26 mouse cellular contexts compared by ENCODE assay signal in genomic region chr13:73441032-73441431, GRCm38 (mm10). TPM values are rescaled to one million over a fixed set of nuclear protein-coding genes. Genes with fewer than 3 reads are reported as not detected.
DNase-seq lines count a peak whose midpoint lies in the region; ATAC-seq and TF ChIP-seq lines count a peak whose summit lies in the region.
"Had no signal": no experiment of that assay in that cellular context is flagged by ENCODE, and none has a peak within 500 bp of the region (broad histone marks: within the 10 kb centered on the region; RNA-seq: fewer than 3 reads in every experiment).

No protein-coding gene starts in this region.

- H3K27me3 ChIP-seq in heart, adult 2 months (ENCODE audit: control insufficient read depth, insufficient read depth, low read length) = no peaks in the 10 kb centered on the region
- 0 out of 2 replicates have a peak, but pooled peaks cover 5% of the 10 kb centered on the region for H3K27me3 ChIP-seq in heart, embryonic 12.5 days (replicated peaks)
- no peaks in the 10 kb centered on the region for H3K27me3 ChIP-seq in liver, embryonic 11.5 days (replicated peaks; ENCODE audit: control insufficient read depth, insufficient read depth, low read length)
- H3K27me3 ChIP-seq in liver, embryonic 13.5 days = no peaks in the 10 kb centered on the region
- no peaks in the 10 kb centered on the region for H3K27me3 ChIP-seq in hindbrain, embryonic 10.5 days (ENCODE audit: insufficient read depth, poor library complexity, severe bottlenecking)
- H3K27me3 ChIP-seq: embryonic facial prominence, embryonic 13.5 days; heart, embryonic 15.5 days; limb, embryonic 15.5 days; neural tube, embryonic 13.5 days; stomach, embryonic 15.5 days had no signal

- no peak overlapping the region for H3K4me2 ChIP-seq in heart, embryonic 12.5 days
- no peak overlapping the region for H3K4me2 ChIP-seq in liver, embryonic 11.5 days
- H3K4me2 ChIP-seq in liver, embryonic 13.5 days = no peak overlapping the region
- H3K4me2 ChIP-seq: embryonic facial prominence, embryonic 13.5 days; forebrain, embryonic 12.5 days; heart, embryonic 15.5 days; limb, embryonic 15.5 days; neural tube, embryonic 13.5 days; stomach, embryonic 15.5 days had no signal

- H3K79me2 ChIP-seq in heart, adult 2 months (replicated peaks; ENCODE audit: control insufficient read depth, insufficient read depth, low read length) = no peaks in the 10 kb centered on the region

- intact Hi-C loops in heart, adult 2 months (cut with DNase I) = no loop called here
- intact Hi-C loops in left cerebral cortex, postnatal 36 days (cut with DNase I) = no loop called here

- peak; percentile 72; the same call in 1 of the 2 replicates for TF ChIP-seq EP300 in heart, adult 2 months (IDR thresholded peaks at IDR 0.05; ENCODE audit: insufficient read depth, low read depth, low read length)

- no peak overlapping the region for H3K9ac ChIP-seq in heart, adult 2 months (ENCODE audit: low read depth, low read length)
- H3K9ac ChIP-seq in heart, embryonic 12.5 days = no peak overlapping the region
- no peak overlapping the region for H3K9ac ChIP-seq in liver, embryonic 11.5 days (ENCODE audit: low read depth, low read length)
- H3K9ac ChIP-seq in liver, embryonic 13.5 days = peak overlapping the region; percentile 44
- H3K9ac ChIP-seq: embryonic facial prominence, embryonic 13.5 days; forebrain, embryonic 12.5 days; heart, embryonic 15.5 days; limb, embryonic 15.5 days; neural tube, embryonic 13.5 days; stomach, embryonic 15.5 days had no signal

- peak in 1 of 2 experiments; percentile 25 for DNase-seq in heart, adult 2 months
- no peak for DNase-seq in liver, embryonic 11.5 days (ENCODE audit: low spot score)
- DNase-seq in liver = no peak
- no peak for DNase-seq in liver, embryonic 13.5 days
- peak; percentile 81 for DNase-seq in lung, postnatal 36 days
- no peak for DNase-seq in left cerebral cortex, postnatal 36 days (ENCODE audit: low spot score in 2 of 2)
- DNase-seq in hindbrain, embryonic 10.5 days (ENCODE audit: low spot score) = no peak
- DNase-seq: adrenal gland, postnatal 14 days; cerebellum, adult 2 months; cerebellum, postnatal 25 days; embryo, embryonic 11 days; left cerebral cortex, postnatal 4 days; thymus, postnatal 25 days had no signal

- H3K27ac ChIP-seq in heart, adult 2 months = peak overlapping the region; percentile 83
- H3K27ac ChIP-seq in heart, embryonic 12.5 days (ENCODE audit: poor library complexity, severe bottlenecking) = no peak overlapping the region
- H3K27ac ChIP-seq in liver, embryonic 11.5 days (ENCODE audit: low read depth, low read length) = 0 out of 2 replicates have a peak overlapping the region, but pooled peaks have one; percentile 26
- H3K27ac ChIP-seq in liver, embryonic 13.5 days = peak overlapping the region; percentile 99
- no peak overlapping the region for H3K27ac ChIP-seq in hindbrain, embryonic 10.5 days
- H3K27ac ChIP-seq: embryonic facial prominence, embryonic 13.5 days; forebrain, embryonic 12.5 days; heart, embryonic 15.5 days; left cerebral cortex, adult 2 months; limb, embryonic 15.5 days; midbrain, embryonic 10.5 days; neural tube, embryonic 13.5 days; stomach, embryonic 15.5 days had no signal

- no peaks in the 10 kb centered on the region for H3K36me3 ChIP-seq in heart, adult 2 months (ENCODE audit: control insufficient read depth, insufficient read depth, low read length)
- no peaks in the 10 kb centered on the region for H3K36me3 ChIP-seq in heart, embryonic 12.5 days
- no peaks in the 10 kb centered on the region for H3K36me3 ChIP-seq in liver, embryonic 11.5 days (ENCODE audit: control insufficient read depth, insufficient read depth, low read length)
- H3K36me3 ChIP-seq in liver, embryonic 13.5 days = no peaks in the 10 kb centered on the region
- no peaks in the 10 kb centered on the region for H3K36me3 ChIP-seq in hindbrain, embryonic 10.5 days
- H3K36me3 ChIP-seq: embryonic facial prominence, embryonic 13.5 days; forebrain, embryonic 12.5 days; heart, embryonic 15.5 days; limb, embryonic 15.5 days; midbrain, embryonic 10.5 days; neural tube, embryonic 13.5 days; stomach, embryonic 15.5 days had no signal

- 0 out of 2 replicates have a peak, but pooled peaks have one; percentile 16 for TF ChIP-seq CTCF in heart, adult 2 months (IDR thresholded peaks at IDR 0.05)

- 70% methylated on average over 4 of the region's 4 CpGs for WGBS in heart, adult 2 months
- WGBS in heart, embryonic 12.5 days = 73% methylated on average over 4 of the region's 4 CpGs
- WGBS in liver, embryonic 11.5 days = 79% methylated on average over 4 of the region's 4 CpGs
- WGBS in liver, embryonic 13.5 days (ENCODE audit: insufficient replicate concordance) = 79% methylated on average over 4 of the region's 4 CpGs
- 88% methylated on average over 4 of the region's 4 CpGs for WGBS in hindbrain, embryonic 10.5 days

- H3K4me1 ChIP-seq in heart, adult 2 months (ENCODE audit: control insufficient read depth, insufficient read depth, low read length) = peaks cover 15% of the 10 kb centered on the region
- peaks cover 10% of the 10 kb centered on the region for H3K4me1 ChIP-seq in heart, embryonic 12.5 days (replicated peaks)
- H3K4me1 ChIP-seq in liver, embryonic 11.5 days (replicated peaks; ENCODE audit: control insufficient read depth, insufficient read depth, low read length) = peaks cover 35% of the 10 kb centered on the region
- peaks cover 78% of the 10 kb centered on the region for H3K4me1 ChIP-seq in liver, embryonic 13.5 days (replicated peaks)
- H3K4me1 ChIP-seq in hindbrain, embryonic 10.5 days (replicated peaks) = peaks cover 6% of the 10 kb centered on the region
- H3K4me1 ChIP-seq: embryonic facial prominence, embryonic 13.5 days; stomach, embryonic 15.5 days had no signal

- H3K9me3 ChIP-seq in heart, embryonic 12.5 days (replicated peaks) = no peaks in the 10 kb centered on the region
- no peaks in the 10 kb centered on the region for H3K9me3 ChIP-seq in liver, embryonic 11.5 days (ENCODE audit: control insufficient read depth, low read length)
- H3K9me3 ChIP-seq in liver, embryonic 13.5 days (replicated peaks) = no peaks in the 10 kb centered on the region
- H3K9me3 ChIP-seq in hindbrain, embryonic 10.5 days = no peaks in the 10 kb centered on the region
- H3K9me3 ChIP-seq: embryonic facial prominence, embryonic 13.5 days; forebrain, embryonic 12.5 days; heart, embryonic 15.5 days; limb, embryonic 15.5 days; midbrain, embryonic 10.5 days; neural tube, embryonic 13.5 days; stomach, embryonic 15.5 days had no signal

- ATAC-seq in heart, embryonic 12.5 days (ENCODE audit: insufficient number of reproducible peaks, low FRiP score) = no peak
- ATAC-seq in liver, embryonic 11.5 days (replicated peaks; ENCODE audit: low FRiP score) = no peak
- ATAC-seq in liver, embryonic 13.5 days (ENCODE audit: low read depth) = no peak
- ATAC-seq: CD4-positive, CD25-positive, alpha-beta regulatory T cell, adult 4 months; midbrain, embryonic 16.5 days had no signal

- TF ChIP-seq POLR2A in heart, adult 2 months (IDR thresholded peaks at IDR 0.05; ENCODE audit: insufficient read depth, low read depth, low read length) = 0 out of 2 replicates have a peak, but pooled peaks have one; percentile 30

- no peak overlapping the region for H3K4me3 ChIP-seq in heart, adult 2 months
- no peak overlapping the region for H3K4me3 ChIP-seq in heart, embryonic 12.5 days
- H3K4me3 ChIP-seq in liver, embryonic 11.5 days (ENCODE audit: low read depth, low read length) = no peak overlapping the region
- no peak overlapping the region for H3K4me3 ChIP-seq in liver, embryonic 13.5 days (replicated peaks)
- no peak overlapping the region for H3K4me3 ChIP-seq in hindbrain, embryonic 10.5 days
- H3K4me3 ChIP-seq: embryonic facial prominence, embryonic 13.5 days; erythroblast, embryonic 14.5 days; forebrain, embryonic 12.5 days; heart, embryonic 15.5 days; left cerebral cortex, adult 2 months; limb, embryonic 15.5 days; midbrain, embryonic 10.5 days; myocyte; neural tube, embryonic 13.5 days; stomach, embryonic 15.5 days had no signal

RNA-seq across cellular contexts. Expression of gene Lpcat1, which starts 26.0 kb away (rescaled TPM):
- total RNA-seq in heart, adult 2 months (2021) = 10 to 100 TPM in 1 of 2 experiments, 1 to 10 TPM in 1; 7.5 to 13.1 TPM
- 11.1 and 17.1 TPM in 2 replicates for polyA plus RNA-seq in heart, adult 2 months (2012; rRNA removed)
- polyA plus RNA-seq in heart, embryonic 12.5 days (2016; fragmentation: Nextera tagmentation; extraction: Ambion mirVana) = 24.1 and 25.1 TPM in 2 replicates
- polyA plus RNA-seq in liver, embryonic 11.5 days (2014; fragmentation: Nextera tagmentation; extraction: Ambion mirVana) = 81.9 and 84.0 TPM in 2 replicates
- 77.9 and 83.7 TPM in 2 replicates for polyA plus RNA-seq in liver, embryonic 13.5 days (2015; fragmentation: Nextera tagmentation; extraction: Ambion mirVana)
- 10 to 100 TPM; 45.9 to 48.9 TPM for total RNA-seq in left cerebral cortex, postnatal 36 days (2021)
- polyA plus RNA-seq in hindbrain, embryonic 10.5 days (2016; fragmentation: Nextera tagmentation; extraction: Ambion mirVana) = 58.1 and 66.3 TPM in 2 replicates

Comparison
In these comparisons a context has a peak if more than half of its experiments do, and no peak if none do; other contexts are left out.
1. H3K27ac ChIP-seq: peak in heart, adult 2 months (single experiment), liver, embryonic 11.5 days (single experiment) and liver, embryonic 13.5 days (single experiment); none in heart, embryonic 12.5 days (single experiment) and hindbrain, embryonic 10.5 days (single experiment).